Comparison of ENCODE assay signal across 13 mouse cellular contexts in genomic region chr11:88765635-88766034, GRCm38 (mm10). TPM values are rescaled to one million over a fixed set of nuclear protein-coding genes. Genes with fewer than 3 reads are reported as not detected.
DNase-seq lines count a peak whose midpoint lies in the region; ATAC-seq lines count a peak whose summit lies in the region.
"Had no signal": no experiment of that assay in that cellular context is flagged by ENCODE, and none has a peak within 500 bp of the region (broad histone marks: within the 10 kb centered on the region; RNA-seq: fewer than 3 reads in every experiment).

No protein-coding gene starts in this region.

- H3K4me3 ChIP-seq in heart, embryonic 10.5 days = no peak overlapping the region
- H3K4me3 ChIP-seq in embryonic facial prominence, embryonic 15.5 days (replicated peaks) = no peak overlapping the region
- no peak overlapping the region for H3K4me3 ChIP-seq in limb, embryonic 11.5 days (ENCODE audit: low read depth, low read length)
- H3K4me3 ChIP-seq: heart, adult 2 months had no signal

- WGBS in heart, embryonic 10.5 days = 52% methylated on average over 7 of the region's 7 CpGs
- 38% methylated on average over 7 of the region's 7 CpGs for WGBS in embryonic facial prominence, embryonic 15.5 days
- 37% methylated on average over 7 of the region's 7 CpGs for WGBS in limb, embryonic 11.5 days

- ATAC-seq in embryonic facial prominence, embryonic 15.5 days (ENCODE audit: insufficient number of reproducible peaks, low FRiP score, low TSS enrichment, low read depth) = no peak
- no peak for ATAC-seq in limb, embryonic 11.5 days (ENCODE audit: insufficient number of reproducible peaks, low FRiP score, low TSS enrichment, low read depth)
- ATAC-seq: CD4-positive, CD25-positive, alpha-beta regulatory T cell, adult 4 months had no signal

- H3K27me3 ChIP-seq in heart, embryonic 10.5 days (ENCODE audit: insufficient read depth, poor library complexity, severe bottlenecking) = no peaks in the 10 kb centered on the region
- no peaks in the 10 kb centered on the region for H3K27me3 ChIP-seq in embryonic facial prominence, embryonic 15.5 days
- no peaks in the 10 kb centered on the region for H3K27me3 ChIP-seq in limb, embryonic 11.5 days (ENCODE audit: control insufficient read depth, insufficient read depth, low read length)

- H3K4me2 ChIP-seq in embryonic facial prominence, embryonic 15.5 days (replicated peaks) = no peak overlapping the region
- H3K4me2 ChIP-seq in limb, embryonic 11.5 days (ENCODE audit: low read depth, severe bottlenecking) = peak overlapping the region; percentile 16; the same call in 1 of the 2 replicates

- DNase-seq in heart, embryonic 10.5 days (ENCODE audit: low spot score) = no peak
- DNase-seq in heart, adult 11 months = no peak
- DNase-seq in NIH3T3 (ENCODE audit: low read depth) = peak; percentile 26
- peak; percentile 33 for DNase-seq in limb, embryonic 11.5 days (ENCODE audit: low spot score)
- DNase-seq in testis, postnatal 14 days (ENCODE audit: low spot score) = no peak
- DNase-seq in kidney, postnatal 10 days = no peak
- DNase-seq: cerebellum, adult 9-11 months; kidney, adult 2 months; lung, adult 2 months; thymus, postnatal 36 days had no signal

- H3K9ac ChIP-seq in embryonic facial prominence, embryonic 15.5 days = no peak overlapping the region
- H3K9ac ChIP-seq in limb, embryonic 11.5 days (ENCODE audit: low read length) = no peak overlapping the region

- H3K36me3 ChIP-seq in heart, embryonic 10.5 days = no peaks in the 10 kb centered on the region
- H3K36me3 ChIP-seq in embryonic facial prominence, embryonic 15.5 days = no peaks in the 10 kb centered on the region
- H3K36me3 ChIP-seq in limb, embryonic 11.5 days (ENCODE audit: control insufficient read depth, insufficient read depth, low read length) = no peaks in the 10 kb centered on the region

- H3K27ac ChIP-seq in heart, embryonic 10.5 days = peak overlapping the region; percentile 67; the same call in 1 of the 2 replicates
- H3K27ac ChIP-seq in embryonic facial prominence, embryonic 15.5 days (replicated peaks) = peak overlapping the region; percentile 18
- peak overlapping the region; percentile 49 for H3K27ac ChIP-seq in limb, embryonic 11.5 days (replicated peaks; ENCODE audit: low read depth, low read length)
- H3K27ac ChIP-seq: heart, adult 2 months had no signal

- no peaks in the 10 kb centered on the region for H3K9me3 ChIP-seq in heart, embryonic 10.5 days
- H3K9me3 ChIP-seq in embryonic facial prominence, embryonic 15.5 days (replicated peaks) = no peaks in the 10 kb centered on the region
- no peaks in the 10 kb centered on the region for H3K9me3 ChIP-seq in limb, embryonic 11.5 days (ENCODE audit: control insufficient read depth, low read length)

- peaks cover 23% of the 10 kb centered on the region for H3K4me1 ChIP-seq in heart, embryonic 10.5 days
- peaks cover 17% of the 10 kb centered on the region; the same call in 1 of the 2 replicates for H3K4me1 ChIP-seq in embryonic facial prominence, embryonic 15.5 days
- 0 out of 2 replicates have a peak, but pooled peaks cover 2% of the 10 kb centered on the region for H3K4me1 ChIP-seq in limb, embryonic 11.5 days (ENCODE audit: control insufficient read depth, insufficient read depth, low read length)

RNA-seq across cellular contexts. Expression of gene Msi2, which starts 47.3 kb away (rescaled TPM):
- 15.9 and 16.3 TPM in 2 replicates for polyA plus RNA-seq in heart, embryonic 10.5 days (2016; fragmentation: Nextera tagmentation; extraction: Ambion mirVana)
- polyA plus RNA-seq in embryonic facial prominence, embryonic 15.5 days (2015; fragmentation: Nextera tagmentation; extraction: Ambion mirVana) = 18.3 and 19.7 TPM in 2 replicates
- 18.1 and 20.6 TPM in 2 replicates for polyA plus RNA-seq in limb, embryonic 11.5 days (2014; fragmentation: Nextera tagmentation; extraction: Ambion mirVana)

Comparison
In these comparisons a context has a peak if more than half of its experiments do, and no peak if none do; other contexts are left out.
1. DNase-seq: peak in NIH3T3 (single experiment) and limb, embryonic 11.5 days (single experiment); none in heart, embryonic 10.5 days (single experiment), heart, adult 11 months (single experiment), testis, postnatal 14 days (single experiment) and kidney, postnatal 10 days (single experiment).
2. Peak in every context shown above with its lines, with median percentiles within 50 percentile points of each other: H3K27ac ChIP-seq.